Mouse (Mus musculus): Measurements from ENCODE around the gene Gm17693. TPM values are rescaled to one million over a fixed set of nuclear protein-coding genes. Genes with fewer than 3 reads are reported as not detected.
"Not testable (repeated sequence)": the region's sequence is repeated elsewhere in the genome, so short reads cannot be mapped to it uniquely, and the experiment has no call there.

The Gm17693 gene
- not detected in 2 replicates for total RNA-seq (2015; ENCODE audit: low replicate concordance)
- not detected in 2 replicates for total RNA-seq (2017; ENCODE audit: low replicate concordance)

GRCm38 (mm10) chrX:125705144-125705543 is at the start of gene Gm17693:
Gene Gm17693 (plus strand): TSS chrX:125705444.
- not testable (repeated sequence) for ATAC-seq (replicated peaks; ENCODE audit: low FRiP score, poor library complexity, severe bottlenecking)
